Mouse (Mus musculus) lung, adult 2 months (tissue): ENCODE results near the gene Actb.

Experiments
- CTCF ChIP-seq: fragments of 200-500 bp; IDR thresholded peaks from 2 replicates; pipeline ENCODE4 v1.5.1; 2011; ENCODE audit warnings: mild to moderate bottlenecking, low read length, control low read depth; ENCODE audit not compliant: insufficient read depth
- POLR2A ChIP-seq: fragments of 200-500 bp; IDR thresholded peaks from 2 replicates; pipeline ENCODE4 v1.6.1; 2011; ENCODE audit warnings: low read depth, mild to moderate bottlenecking, control low read depth, low read length, borderline replicate concordance; ENCODE audit errors: extremely low read depth

- TF ChIP-seq POLR2A (no peak), CTCF (no peak)
Observed at GRCm38 (mm10) chr5:142899057-142899601, 7.4 kb downstream of the Actb start.
